Mouse (Mus musculus) hindbrain, postnatal 0 days (tissue): Measurements from ENCODE around the gene Tbca. TPM values are rescaled to one million over a fixed set of nuclear protein-coding genes. Genes with fewer than 3 reads are reported as not detected.

Experiments used
- ATAC-seq: fragments of 200-750 bp; cut with Nextera tagmentation; 2 replicates; pipeline ENCODE4 v1.8.0; 2017; ENCODE audit warnings: mild to moderate bottlenecking, moderate TSS enrichment, moderate library complexity
- DNase-seq: peaks from one replicate; pipeline ENCODE4 v3.0.0-alpha.2; 2015; ENCODE audit warnings: low spot score
- H3K27ac ChIP-seq: fragments of 300-500 bp; sonication (generic); 2 replicates; pipeline ENCODE4 v1.5.1; 2014; ENCODE audit warnings: mild to moderate bottlenecking
- H3K27me3 ChIP-seq: fragments of 300-500 bp; sonication (generic); 2 replicates; pipeline ENCODE4 v1.6.1; 2014; ENCODE audit warnings: low read length, mixed read lengths; ENCODE audit not compliant: insufficient read depth
- H3K36me3 ChIP-seq: fragments of 300-500 bp; sonication (generic); 2 replicates; pipeline ENCODE4 v1.6.1; 2014; ENCODE audit warnings: low read length, mixed read lengths; ENCODE audit not compliant: insufficient read depth
- H3K4me1 ChIP-seq: fragments of 300-500 bp; sonication (generic); 2 replicates; pipeline ENCODE4 v1.6.1; 2014; ENCODE audit warnings: antibody characterized with exemption, low read length, mixed read lengths; ENCODE audit not compliant: insufficient read depth
- H3K4me2 ChIP-seq: fragments of 300-500 bp; sonication (generic); 2 replicates; pipeline ENCODE4 v1.6.1; 2014; ENCODE audit warnings: low read depth, mild to moderate bottlenecking, low read length, moderate library complexity, mixed read lengths
- H3K4me3 ChIP-seq: fragments of 300-500 bp; sonication (generic); 2 replicates; pipeline ENCODE4 v1.5.1; 2014; ENCODE audit warnings: low read length
- H3K9ac ChIP-seq: fragments of 300-500 bp; sonication (generic); replicated peaks from 2 replicates; pipeline ENCODE4 v1.6.1; 2014; ENCODE audit warnings: mild to moderate bottlenecking, low read length, moderate library complexity, mixed read lengths
- H3K9me3 ChIP-seq: fragments of 300-500 bp; sonication (generic); 2 replicates; pipeline ENCODE4 v1.6.1; 2016; ENCODE audit warnings: low read length, mixed read lengths
- CTCF ChIP-seq: IDR thresholded peaks from 2 replicates; pipeline ENCODE4 v1.5.1; 2016; ENCODE audit warnings: antibody characterized with exemption, control low read depth, low read depth
- WGBS: fragments of 180-500 bp; shearing (Covaris S2); extraction: QIAGEN DNeasy Blood & Tissue Kit; methylation state at CpG from one replicate; pipeline ENCODE4 v1.1.7; 2014; 5-methylcytosine and 5-hydroxymethylcytosine counted together
- polyA plus RNA-seq: library from polyadenylated mRNA; unstranded; fragments of >200 nt; fragmentation: Nextera tagmentation; extraction: Ambion mirVana; gene quantifications from 2 replicates; pipeline ENCODE4 v1.2.1, GENCODE M21; 2015
- total RNA-seq: library from RNA; depleted of rRNA; stranded (reverse); fragments of >200 nt; gene quantifications from 2 replicates; pipeline ENCODE4 v1.2.3, GENCODE M21; 2014; rRNA removed

Gene Tbca
- total RNA-seq (107 and 127 TPM in 2 replicates), polyA plus RNA-seq (344 and 349 TPM in 2 replicates)

DNA sequence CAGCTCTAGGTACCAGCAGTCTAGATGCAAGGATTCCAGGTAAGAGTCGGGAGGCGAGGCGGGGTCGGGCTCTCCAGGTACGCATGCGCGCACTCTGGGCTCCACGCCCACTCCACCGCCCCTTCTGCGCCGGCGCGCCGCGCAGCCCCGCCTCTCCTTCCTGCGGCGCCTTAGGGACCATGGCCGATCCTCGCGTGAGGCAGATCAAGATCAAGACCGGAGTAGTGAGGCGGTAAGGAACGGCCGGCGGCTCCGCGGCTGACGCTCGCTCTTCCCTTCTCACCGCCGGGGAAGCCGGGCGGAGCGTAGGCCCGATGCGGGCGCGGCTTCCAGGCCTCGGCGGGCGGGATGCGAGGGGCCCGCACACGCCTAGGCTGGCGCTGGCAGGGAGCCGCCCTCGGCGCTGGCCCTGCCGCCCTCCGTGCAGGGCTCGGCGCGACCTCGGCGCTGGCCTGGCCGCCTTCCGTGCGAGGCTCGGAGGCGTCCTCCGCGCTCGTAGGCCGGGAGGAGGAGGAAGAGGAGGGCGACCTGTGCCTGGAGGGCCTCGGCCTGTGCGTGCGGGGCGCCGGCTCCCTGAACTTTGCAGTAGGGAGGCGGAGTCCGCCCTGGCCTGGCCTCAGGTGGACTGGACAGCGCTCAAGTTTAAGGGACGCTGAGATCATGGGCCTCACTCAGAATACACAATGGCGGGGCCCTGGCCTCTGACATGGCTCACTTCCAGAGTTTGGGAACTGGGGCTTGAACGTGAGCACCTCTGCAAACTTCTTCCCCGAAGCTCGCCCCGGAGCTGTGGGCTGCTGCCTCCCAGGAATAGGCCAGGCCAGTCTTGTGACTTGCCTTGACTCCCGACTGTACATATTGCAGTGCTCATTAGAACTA is at the start of gene Tbca:
TSS of gene Tbca (plus strand) at position 140 of the 879 bp plus-strand sequence.
- TF ChIP-seq CTCF: no peak
- Histone ChIP-seq H3K4me2 (peak within 1 kb of the TSS; percentile 86), H3K9me3 (no peaks in the 10 kb centered on the region), H3K9ac (peak within 1 kb of the TSS; percentile 94), H3K36me3 (no peaks in the 10 kb centered on the region), H3K27ac (peak within 1 kb of the TSS; percentile 88), H3K4me1 (peaks cover 7% of the 10 kb centered on the region; the same call in 1 of the 2 replicates), H3K4me3 (peak within 1 kb of the TSS; percentile 67), H3K27me3 (no peaks in the 10 kb centered on the region)
- DNase-seq (peak; percentile 93), ATAC-seq (peak; percentile 98)
- under 1% methylated on average over 79 of the region's 81 CpGs for WGBS

DNA sequence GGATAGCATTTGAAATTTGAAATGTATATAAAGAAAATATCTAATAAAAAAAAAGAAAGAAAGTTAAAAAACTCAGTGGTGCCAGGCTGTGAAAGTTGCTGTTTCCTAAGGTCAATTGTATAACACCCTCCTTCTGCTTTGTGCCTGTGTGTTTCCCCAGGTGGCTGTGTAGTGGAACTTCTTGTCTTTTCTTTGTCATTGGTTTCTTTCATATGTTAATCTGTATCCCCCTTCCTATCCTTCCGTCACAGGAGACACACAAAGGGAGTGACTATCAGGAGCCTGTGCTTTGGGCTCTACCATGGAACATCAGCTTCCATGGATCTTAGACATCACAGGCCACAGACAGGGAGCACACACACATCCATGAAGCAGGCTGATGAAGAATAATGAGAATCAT is 43.5 kb upstream of the Tbca start:
- 32% methylated on average over 1 of the region's 1 CpGs for WGBS
- Histone ChIP-seq H3K27me3 (no peaks in the 10 kb centered on the region), H3K27ac (no peak overlapping the region), H3K4me3 (no peak overlapping the region), H3K36me3 (no peaks in the 10 kb centered on the region), H3K9me3 (no peaks in the 10 kb centered on the region), H3K4me2 (no peak overlapping the region), H3K4me1 (no peaks in the 10 kb centered on the region), H3K9ac (no peak overlapping the region)
- DNase-seq (no peak), ATAC-seq (no peak)
- no peak for TF ChIP-seq CTCF

DNA sequence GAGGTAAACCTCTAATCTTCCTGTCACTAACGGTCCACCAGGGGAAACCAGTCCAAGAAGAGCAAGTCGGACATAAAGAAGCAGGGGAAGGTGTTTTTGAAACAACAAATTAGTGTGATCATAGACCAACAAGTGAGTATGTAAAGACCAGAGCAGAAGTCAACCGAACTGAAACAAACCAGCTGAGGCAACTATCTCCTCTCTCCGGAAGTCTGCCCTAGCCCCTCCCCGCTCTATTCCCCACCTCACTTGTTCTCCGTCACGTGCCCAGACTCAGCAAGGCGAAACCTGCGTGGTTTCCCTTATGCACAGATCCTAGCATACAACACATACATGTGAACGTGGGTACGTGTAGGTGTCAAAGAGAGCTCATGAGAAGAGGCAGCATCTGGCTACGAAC is 22.9 kb upstream of the Tbca start:
- H3K9ac ChIP-seq: no peak overlapping the region
- no peaks in the 10 kb centered on the region for H3K36me3 ChIP-seq
- ATAC-seq (no peak), DNase-seq (no peak)
- no peak for TF ChIP-seq CTCF
- no peak overlapping the region for H3K4me3 ChIP-seq
- H3K27ac ChIP-seq: no peak overlapping the region
- H3K27me3 ChIP-seq: no peaks in the 10 kb centered on the region
- WGBS: 88% methylated on average over 12 of the region's 12 CpGs
- H3K4me1 ChIP-seq: no peaks in the 10 kb centered on the region
- H3K9me3 ChIP-seq: no peaks in the 10 kb centered on the region
- H3K4me2 ChIP-seq: no peak overlapping the region

DNA sequence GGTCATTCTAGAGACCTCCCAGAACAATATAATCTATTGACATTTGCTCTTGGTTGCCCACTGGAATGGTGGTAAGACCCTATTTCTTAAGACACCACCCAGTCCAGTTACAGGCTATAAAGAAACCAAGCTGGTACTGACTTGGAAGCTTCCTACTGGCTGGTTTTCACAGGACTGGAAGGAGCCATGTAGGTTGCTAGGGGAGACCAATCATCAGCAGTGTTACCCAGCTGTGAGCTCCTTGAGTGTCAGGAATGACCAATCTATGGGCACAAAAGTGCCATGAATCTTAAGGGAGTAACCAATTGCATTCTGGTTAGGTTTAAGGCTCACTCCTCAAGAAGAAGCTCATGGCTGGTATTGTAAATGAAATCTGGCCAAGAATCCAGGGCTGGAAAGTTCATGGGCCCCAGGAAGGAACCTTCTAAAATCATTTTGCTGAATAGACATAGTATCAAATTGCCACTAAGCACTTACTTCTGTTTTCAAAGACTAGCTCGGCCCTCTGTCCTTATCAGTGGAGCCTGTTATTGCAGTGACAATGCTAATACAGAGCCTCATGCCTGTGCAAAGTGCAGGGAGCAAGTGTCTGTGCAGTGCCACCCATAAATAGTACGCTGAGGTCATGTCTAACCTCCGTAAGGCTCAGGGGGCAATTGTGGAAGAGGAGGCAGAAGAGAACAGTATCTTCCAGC is 20.1 kb upstream of the Tbca start:
- DNase-seq (no peak), ATAC-seq (no peak)
- H3K9ac ChIP-seq: no peak overlapping the region
- no peaks in the 10 kb centered on the region for H3K9me3 ChIP-seq
- H3K4me2 ChIP-seq: no peak overlapping the region
- H3K27ac ChIP-seq: no peak overlapping the region
- H3K36me3 ChIP-seq: no peaks in the 10 kb centered on the region
- 78% methylated on average over 3 of the region's 3 CpGs for WGBS
- no peak overlapping the region for H3K4me3 ChIP-seq
- H3K4me1 ChIP-seq: no peaks in the 10 kb centered on the region
- no peak for TF ChIP-seq CTCF
- H3K27me3 ChIP-seq: no peaks in the 10 kb centered on the region

DNA sequence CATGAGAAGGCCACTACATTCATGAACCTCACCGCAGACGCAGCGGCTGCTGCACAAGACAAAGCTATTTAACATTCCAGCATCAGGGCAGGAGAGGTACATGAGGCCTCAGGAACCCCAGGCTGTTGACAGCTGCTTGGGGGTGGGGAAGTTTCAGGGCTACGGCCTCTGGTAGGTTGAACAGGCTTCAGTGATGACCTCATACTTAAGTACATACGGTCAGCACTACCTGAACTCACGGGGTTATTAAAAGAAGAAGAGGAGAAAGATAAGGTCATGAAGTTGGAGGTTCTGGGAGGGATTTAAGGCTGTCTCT is 19.6 kb upstream of the Tbca start:
- Histone ChIP-seq H3K4me1 (no peaks in the 10 kb centered on the region), H3K36me3 (no peaks in the 10 kb centered on the region), H3K9ac (no peak overlapping the region), H3K4me3 (no peak overlapping the region), H3K4me2 (no peak overlapping the region), H3K9me3 (no peaks in the 10 kb centered on the region), H3K27ac (no peak overlapping the region), H3K27me3 (no peaks in the 10 kb centered on the region)
- 80% methylated on average over 6 of the region's 6 CpGs for WGBS
- no peak for ATAC-seq
- DNase-seq: no peak
- TF ChIP-seq CTCF: no peak

DNA sequence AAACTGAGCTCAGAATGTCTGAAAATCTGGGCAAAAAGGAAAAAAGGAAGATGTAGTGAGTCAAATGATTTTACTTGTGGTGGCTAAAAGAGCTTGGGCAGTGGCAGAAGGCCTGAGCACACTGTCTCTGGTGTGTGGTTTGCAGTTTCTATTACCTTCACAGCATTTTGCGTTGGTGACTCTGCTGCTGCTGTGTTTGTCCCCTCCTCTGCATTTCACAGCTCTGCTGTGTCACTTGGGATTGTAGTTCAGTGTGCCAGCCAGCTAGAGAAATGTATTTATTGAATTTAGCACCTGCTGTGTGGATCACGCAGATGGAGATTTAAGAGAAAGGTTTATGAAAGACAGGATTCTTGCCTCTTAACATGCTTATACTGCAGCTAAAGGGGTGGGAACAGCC is 1.8 kb upstream of the Tbca start:
- H3K4me2 ChIP-seq: no peak overlapping the region
- no peak for TF ChIP-seq CTCF
- peaks cover 7% of the 10 kb centered on the region; the same call in 1 of the 2 replicates for H3K4me1 ChIP-seq
- no peaks in the 10 kb centered on the region for H3K9me3 ChIP-seq
- DNase-seq: no peak
- no peaks in the 10 kb centered on the region for H3K27me3 ChIP-seq
- no peak overlapping the region for H3K27ac ChIP-seq
- 61% methylated on average over 2 of the region's 2 CpGs for WGBS
- no peak overlapping the region for H3K9ac ChIP-seq
- no peaks in the 10 kb centered on the region for H3K36me3 ChIP-seq
- no peak for ATAC-seq
- no peak overlapping the region for H3K4me3 ChIP-seq
